Mouse (Mus musculus) neural tube, embryonic 12.5 days (tissue): ENCODE results near the gene Prss36. TPM values are rescaled to one million over a fixed set of nuclear protein-coding genes. Genes with fewer than 3 reads are reported as not detected.

Source experiments
- ATAC-seq: fragments of 200-750 bp; cut with Nextera tagmentation; 2 replicates; pipeline ENCODE4 v1.8.0; 2017; ENCODE audit warnings: low read depth, mild to moderate bottlenecking, moderate TSS enrichment, moderate library complexity; ENCODE audit not compliant: low FRiP score
- H3K27ac ChIP-seq: fragments of 300-500 bp; sonication (generic); 2 replicates; pipeline ENCODE4 v1.5.1; 2016
- H3K27me3 ChIP-seq: fragments of 300-500 bp; sonication (generic); replicated peaks from 2 replicates; pipeline ENCODE4 v1.6.1; 2016; ENCODE audit warnings: mild to moderate bottlenecking
- H3K36me3 ChIP-seq: fragments of 300-500 bp; sonication (generic); 2 replicates; pipeline ENCODE4 v1.6.1; 2016; ENCODE audit warnings: mild to moderate bottlenecking
- H3K4me1 ChIP-seq: fragments of 300-500 bp; sonication (generic); 2 replicates; pipeline ENCODE4 v1.6.1; 2016
- H3K4me2 ChIP-seq: fragments of 300-500 bp; sonication (generic); replicated peaks from 2 replicates; pipeline ENCODE4 v1.6.1; 2016; ENCODE audit warnings: mild to moderate bottlenecking
- H3K4me3 ChIP-seq: fragments of 300-500 bp; sonication (generic); 2 replicates; pipeline ENCODE4 v1.5.1; 2016
- H3K9ac ChIP-seq: fragments of 300-500 bp; sonication (generic); 2 replicates; pipeline ENCODE4 v1.6.1; 2016; ENCODE audit warnings: mild to moderate bottlenecking
- H3K9me3 ChIP-seq: fragments of 300-500 bp; sonication (generic); 2 replicates; pipeline ENCODE4 v1.6.1; 2016; ENCODE audit warnings: mild to moderate bottlenecking
- WGBS: fragments of 180-500 bp; shearing (Covaris S2); methylation state at CpG from one replicate; pipeline ENCODE4 v1.1.7; 2016; 5-methylcytosine and 5-hydroxymethylcytosine counted together
- polyA plus RNA-seq: library from polyadenylated mRNA; unstranded; fragments of >200 nt; fragmentation: Nextera tagmentation; extraction: Ambion mirVana; gene quantifications from 2 replicates; pipeline ENCODE4 v1.2.1, GENCODE M21; 2016

Gene Prss36
- polyA plus RNA-seq, 1 experiment from 2014 or later = 12.2 TPM

GRCm38 (mm10) chr7:127895442-127895841, 51.1 kb downstream of the Prss36 start, which contains the start of the genes Gm21974 and Vkorc1:
TSS of gene Gm21974 (minus strand) at chr7:127895454.
TSS of gene Vkorc1 (minus strand) at chr7:127895617.
- no peaks in the 10 kb centered on the region for H3K27me3 ChIP-seq
- ATAC-seq = peak; percentile 96
- peak within 1 kb of the TSS; percentile 72 for H3K4me2 ChIP-seq
- H3K36me3 ChIP-seq = peaks cover 20% of the 10 kb centered on the region; the same call in 1 of the 2 replicates
- WGBS = under 1% methylated on average over 26 of the region's 26 CpGs
- no peaks in the 10 kb centered on the region for H3K9me3 ChIP-seq
- peaks cover 12% of the 10 kb centered on the region for H3K4me1 ChIP-seq
- peak within 1 kb of the TSS; percentile 16; the same call in 1 of the 2 replicates for H3K27ac ChIP-seq
- H3K9ac ChIP-seq = peak within 1 kb of the TSS; percentile 61
- peak within 1 kb of the TSS; percentile 56 for H3K4me3 ChIP-seq

- no peak for ATAC-seq
- Histone ChIP-seq H3K9me3 (no peaks in the 10 kb centered on the region), H3K4me1 (peaks cover 12% of the 10 kb centered on the region), H3K36me3 (peaks cover 28% of the 10 kb centered on the region), H3K27ac (no peak overlapping the region), H3K9ac (no peak overlapping the region), H3K4me3 (no peak overlapping the region), H3K27me3 (no peaks in the 10 kb centered on the region), H3K4me2 (peak overlapping the region; percentile 72)
- 86% methylated on average over 5 of the region's 5 CpGs for WGBS
Measured at GRCm38 (mm10) chr7:127894480-127894879, 52.0 kb downstream of the Prss36 start.

GRCm38 (mm10) chr7:127890798-127891197, 55.7 kb downstream of the Prss36 start, which contains the start of gene Prss53:
TSS of gene Prss53 (minus strand) at chr7:127890970.
- no peak for ATAC-seq
- H3K9me3 ChIP-seq = no peaks in the 10 kb centered on the region
- peaks cover 65% of the 10 kb centered on the region for H3K36me3 ChIP-seq
- 0 out of 2 replicates have a peak within 1 kb of the TSS, but pooled peaks have one; percentile 20 for H3K27ac ChIP-seq
- H3K4me3 ChIP-seq = no peak within 1 kb of the TSS
- no peak within 1 kb of the TSS for H3K4me2 ChIP-seq
- H3K27me3 ChIP-seq = no peaks in the 10 kb centered on the region
- peaks cover 12% of the 10 kb centered on the region for H3K4me1 ChIP-seq
- H3K9ac ChIP-seq = no peak within 1 kb of the TSS
- WGBS = 39% methylated on average over 4 of the region's 4 CpGs

- peaks cover 83% of the 10 kb centered on the region for H3K36me3 ChIP-seq
Measured at GRCm38 (mm10) chr7:127888821-127889220, 57.7 kb downstream of the Prss36 start.

GRCm38 (mm10) chr7:127887781-127888180, 58.7 kb downstream of the Prss36 start:
- Histone ChIP-seq H3K27me3 (no peaks in the 10 kb centered on the region), H3K9ac (no peak overlapping the region)

More at GRCm38 (mm10) chr7:127888821-127889220, 57.7 kb downstream of the Prss36 start:
- Histone ChIP-seq H3K27ac (no peak overlapping the region), H3K9me3 (no peaks in the 10 kb centered on the region), H3K4me2 (no peak overlapping the region), H3K4me3 (no peak overlapping the region), H3K9ac (no peak overlapping the region), H3K27me3 (no peaks in the 10 kb centered on the region), H3K4me1 (peaks cover 11% of the 10 kb centered on the region; the same call in 1 of the 2 replicates)
- no peak for ATAC-seq
- 86% methylated on average over 3 of the region's 3 CpGs for WGBS

GRCm38 (mm10) chr7:127887191-127887590, 59.3 kb downstream of the Prss36 start:
- no peak for ATAC-seq
- H3K27me3 ChIP-seq = no peaks in the 10 kb centered on the region
- 83% methylated on average over 8 of the region's 8 CpGs for WGBS
- H3K4me2 ChIP-seq = no peak overlapping the region
- H3K9me3 ChIP-seq = no peaks in the 10 kb centered on the region
- peaks cover 18% of the 10 kb centered on the region; the same call in 1 of the 2 replicates for H3K4me1 ChIP-seq
- no peak overlapping the region for H3K27ac ChIP-seq
- peaks cover 87% of the 10 kb centered on the region for H3K36me3 ChIP-seq
- H3K4me3 ChIP-seq = no peak overlapping the region
- H3K9ac ChIP-seq = no peak overlapping the region

More at GRCm38 (mm10) chr7:127887781-127888180, 58.7 kb downstream of the Prss36 start:
- ATAC-seq = no peak
- Histone ChIP-seq H3K4me3 (no peak overlapping the region), H3K4me1 (peaks cover 18% of the 10 kb centered on the region; the same call in 1 of the 2 replicates), H3K36me3 (peaks cover 87% of the 10 kb centered on the region), H3K9me3 (no peaks in the 10 kb centered on the region), H3K4me2 (no peak overlapping the region), H3K27ac (no peak overlapping the region)
- WGBS = 84% methylated on average over 3 of the region's 3 CpGs

- Histone ChIP-seq H3K4me2 (no peak overlapping the region), H3K27me3 (no peaks in the 10 kb centered on the region), H3K36me3 (peaks cover 91% of the 10 kb centered on the region), H3K9ac (no peak overlapping the region), H3K9me3 (no peaks in the 10 kb centered on the region), H3K4me3 (no peak overlapping the region), H3K27ac (no peak overlapping the region), H3K4me1 (peaks cover 18% of the 10 kb centered on the region; the same call in 1 of the 2 replicates)
- no peak for ATAC-seq
- WGBS = 92% methylated on average over 6 of the region's 6 CpGs
Measured at GRCm38 (mm10) chr7:127886551-127886950, 60.0 kb downstream of the Prss36 start.

GRCm38 (mm10) chr7:127885951-127886350, 60.6 kb downstream of the Prss36 start:
- no peak overlapping the region for H3K4me3 ChIP-seq
- H3K36me3 ChIP-seq = peaks cover 97% of the 10 kb centered on the region
- no peak overlapping the region for H3K4me2 ChIP-seq
- no peak for ATAC-seq
- H3K27ac ChIP-seq = no peak overlapping the region
- no peaks in the 10 kb centered on the region for H3K27me3 ChIP-seq
- H3K4me1 ChIP-seq = peaks cover 18% of the 10 kb centered on the region; the same call in 1 of the 2 replicates
- H3K9ac ChIP-seq = no peak overlapping the region
- 80% methylated on average over 6 of the region's 6 CpGs for WGBS
- H3K9me3 ChIP-seq = no peaks in the 10 kb centered on the region

Other genes starting within 250 kb of the Prss36 start
- gene Bcl7c, start 237.8 kb downstream of the Prss36 start, polyA plus RNA-seq = 71.1 and 74.7 TPM in 2 replicates
- gene Ctf1, start 234.0 kb downstream of the Prss36 start, polyA plus RNA-seq = 5.8 TPM in 2 replicates
- gene Ctf2, start 214.6 kb downstream of the Prss36 start, polyA plus RNA-seq = 0.22 and 0.28 TPM in 2 replicates
- 10.2 and 13.0 TPM in 2 replicates for gene Fbxl19, start 202.2 kb downstream of the Prss36 start, polyA plus RNA-seq
- 7.9 and 9.9 TPM in 2 replicates for gene Orai3, start 176.9 kb downstream of the Prss36 start, polyA plus RNA-seq
- gene Setd1a, start 170.1 kb downstream of the Prss36 start, polyA plus RNA-seq = 20.3 and 22.5 TPM in 2 replicates
- gene Gm49388, start 161.1 kb downstream of the Prss36 start, polyA plus RNA-seq = not detected in 2 replicates
- 7.8 and 9.0 TPM in 2 replicates for gene Hsd3b7, start 146.1 kb downstream of the Prss36 start, polyA plus RNA-seq
- 19.2 and 19.3 TPM in 2 replicates for gene Stx4a, start 122.4 kb downstream of the Prss36 start, polyA plus RNA-seq
- gene Stx1b, start 122.2 kb downstream of the Prss36 start, polyA plus RNA-seq = 19.0 and 19.2 TPM in 2 replicates
- 18.1 and 19.5 TPM in 2 replicates for gene Zfp646, start 70.5 kb downstream of the Prss36 start, polyA plus RNA-seq
- gene Zfp668, start 69.9 kb downstream of the Prss36 start, polyA plus RNA-seq = 34.7 and 38.9 TPM in 2 replicates
- 0.98 and 1.1 TPM in 2 replicates for gene Prss53, start 55.8 kb downstream of the Prss36 start, polyA plus RNA-seq
- gene Gm21974, start 51.3 kb downstream of the Prss36 start, polyA plus RNA-seq = not detected in 2 replicates
- 55.2 and 57.5 TPM in 2 replicates for gene Vkorc1, start 51.1 kb downstream of the Prss36 start, polyA plus RNA-seq
- 74.1 and 79.1 TPM in 2 replicates for gene Bckdk, start 42.6 kb downstream of the Prss36 start, polyA plus RNA-seq
- 50.9 and 51.0 TPM in 2 replicates for gene Kat8, start 34.2 kb downstream of the Prss36 start, polyA plus RNA-seq
- 0.58 and 1.1 TPM in 2 replicates for gene Prss8, start 16.6 kb downstream of the Prss36 start, polyA plus RNA-seq
- 481 and 511 TPM in 2 replicates for gene Fus, start 20.7 kb upstream of the Prss36 start, polyA plus RNA-seq
- gene Pycard, start 47.1 kb upstream of the Prss36 start, polyA plus RNA-seq = 6.5 and 6.9 TPM in 2 replicates
- 0.23 TPM in 1 of 2 replicates, not detected in the other for gene Trim72, start 57.2 kb upstream of the Prss36 start, polyA plus RNA-seq
- 0.91 and 1.1 TPM in 2 replicates for gene Itgam, start 115.9 kb upstream of the Prss36 start, polyA plus RNA-seq
- gene Gm49368, start 116.0 kb upstream of the Prss36 start, polyA plus RNA-seq = not detected in 2 replicates
- not detected in 2 replicates for gene Itgax, start 182.8 kb upstream of the Prss36 start, polyA plus RNA-seq
- gene Itgad, start 207.7 kb upstream of the Prss36 start, polyA plus RNA-seq = not detected in 2 replicates